Mouse (Mus musculus): ENCODE measurements around the gene Nptxr. TPM values are rescaled to one million over a fixed set of nuclear protein-coding genes. Genes with fewer than 3 reads are reported as not detected.

Gene Nptxr
- total and polyA plus RNA-seq, 3 experiments: 0.09 to 2.1 (median 0.14) TPM

DNA sequence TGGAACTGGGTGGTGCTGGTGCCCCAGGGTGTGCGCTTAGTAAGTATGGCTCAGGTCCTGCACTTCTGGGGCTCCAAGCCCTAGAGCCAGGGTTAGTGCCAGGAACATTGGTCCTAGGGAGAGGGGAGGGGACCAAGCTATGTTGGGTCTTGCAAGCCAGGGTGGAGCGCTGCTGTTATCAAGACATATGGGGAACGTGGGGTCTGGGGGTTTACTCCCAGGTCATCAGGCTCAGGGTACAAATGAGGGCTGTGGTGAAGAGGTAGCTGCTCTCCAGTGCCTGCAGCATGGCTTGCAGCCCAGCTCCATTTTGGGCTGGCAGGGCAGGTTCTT lies 51.2 kb downstream of the Nptxr start (continued):
- no peak for TF ChIP-seq ZC3H11A (IDR thresholded peaks at IDR 0.05; ENCODE audit: low read depth, low read length)

DNA sequence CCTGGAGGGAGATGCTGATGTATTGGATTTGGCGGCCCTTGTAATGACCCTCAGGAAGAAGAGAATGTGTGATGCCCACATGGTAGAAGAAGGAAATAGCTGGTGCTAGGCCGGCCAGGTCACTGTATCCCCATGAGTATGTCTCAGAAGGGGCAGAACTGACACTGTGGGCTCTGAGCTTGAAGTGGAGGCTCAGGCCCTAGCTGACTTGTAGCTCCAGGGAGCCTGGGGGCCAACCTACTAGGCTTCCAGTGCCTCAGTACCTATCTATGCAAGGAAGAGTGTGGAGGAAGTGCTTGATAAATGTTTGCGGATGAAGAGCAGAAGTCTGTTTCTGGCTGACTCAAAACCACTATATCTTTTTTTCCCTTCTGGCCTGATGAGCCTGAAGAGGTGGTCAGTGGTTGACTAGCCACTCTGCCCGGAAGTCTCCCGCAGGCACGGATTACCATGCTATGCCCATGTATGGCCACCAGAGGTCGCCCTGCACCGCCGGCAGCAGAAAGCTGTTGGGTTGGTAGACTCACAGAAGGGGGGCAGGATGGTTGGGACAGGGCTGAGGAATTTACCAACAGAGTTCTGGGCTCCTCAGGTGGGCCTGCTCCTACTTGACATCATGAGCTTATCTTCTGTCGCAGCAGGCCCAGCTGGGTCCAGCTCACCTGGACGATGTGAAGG lies 51.7 kb downstream of the Nptxr start:
- Histone ChIP-seq H3K4me1 (ENCODE audit: control insufficient read depth in 1 of 2, insufficient read depth in 2 of 2) (peaks cover 0 to 45% of the 10 kb centered on the region in 2 experiments; a peak in 2 of 4 replicates), H3K4me3 (replicated peaks in 1 of 3; ENCODE audit: low read depth in 2 of 3, low read length in 2 of 3, poor library complexity in 1 of 3) (no peak overlapping the region), H3K27ac (ENCODE audit: insufficient read depth, low read depth) (no peak overlapping the region), H3K9me3 (replicated peaks; ENCODE audit: low read length) (no peaks in the 10 kb centered on the region), H3K4me2 (ENCODE audit: insufficient read depth, low read depth, poor library complexity, severe bottlenecking) (no peak overlapping the region), H3K79me2 (replicated peaks; ENCODE audit: control insufficient read depth, extremely low read depth, insufficient read depth, poor library complexity, severe bottlenecking) (no peaks in the 10 kb centered on the region), H3K27me3 (replicated peaks) (no peaks in the 10 kb centered on the region), H3K36me3 (replicated peaks in 1 of 2; ENCODE audit: control insufficient read depth in 1 of 2, insufficient read depth in 1 of 2, low read length in 1 of 2) (peaks cover 0 to 28% of the 10 kb centered on the region in 2 experiments), H3K9ac (ENCODE audit: insufficient read depth, low read depth) (no peak overlapping the region)
- peak; percentile 49 for DNase-seq (ENCODE audit: extremely low read depth)
- TF ChIP-seq MEF2A (IDR thresholded peaks at IDR 0.05; ENCODE audit: borderline replicate concordance, low read depth, low read length) (no peak), RAD21 (IDR thresholded peaks at IDR 0.05; ENCODE audit: low read depth, low read length) (peak; percentile 89), ELF1 (IDR thresholded peaks at IDR 0.05; ENCODE audit: low read depth, low read length) (peak; percentile 86), USF2 (conservative IDR thresholded peaks at IDR 0.05; ENCODE audit: low read depth, low read length) (no peak), MAZ (IDR thresholded peaks at IDR 0.05; ENCODE audit: low read depth, low read length) (0 out of 2 replicates have a peak, but pooled peaks have one; percentile 47), ZC3H11A (IDR thresholded peaks at IDR 0.05; ENCODE audit: low read depth, low read length) (peak; percentile 44; the same call in 1 of the 2 replicates), BHLHE40 (IDR thresholded peaks at IDR 0.05; ENCODE audit: low read depth, low read length) (no peak), JUND (conservative IDR thresholded peaks at IDR 0.05; ENCODE audit: low read depth, low read length) (no peak), NELFE (IDR thresholded peaks at IDR 0.05; ENCODE audit: low read depth, low read length) (peak; percentile 21; the same call in 1 of the 2 replicates), SMC3 (IDR thresholded peaks at IDR 0.05; ENCODE audit: low read depth, low read length) (peak; percentile 89), CTCF (conservative IDR thresholded peaks at IDR 0.05 in 1 of 2, IDR thresholded peaks at IDR 0.05 in 1 of 2; ENCODE audit: low read depth in 2 of 2, low read length in 2 of 2) (peak; percentile 90 to 97), POLR2AphosphoS2 (IDR thresholded peaks at IDR 0.05; ENCODE audit: low read depth, low read length) (no peak), CHD1 (IDR thresholded peaks at IDR 0.05; ENCODE audit: low read depth, low read length) (no peak)
- in situ Hi-C loops (cut with MboI; ENCODE audit: low pct_ligation_motif_present, low pct_unique_long_range_greater_than_20kb, low sequenced_read_pairs): no loop called here
- dilution Hi-C loops (cut with MboI; ENCODE audit: extremely low pct_ligation_motif_present, extremely low pct_unique_long_range_greater_than_20kb, low sequenced_read_pairs): no loop called here

DNA sequence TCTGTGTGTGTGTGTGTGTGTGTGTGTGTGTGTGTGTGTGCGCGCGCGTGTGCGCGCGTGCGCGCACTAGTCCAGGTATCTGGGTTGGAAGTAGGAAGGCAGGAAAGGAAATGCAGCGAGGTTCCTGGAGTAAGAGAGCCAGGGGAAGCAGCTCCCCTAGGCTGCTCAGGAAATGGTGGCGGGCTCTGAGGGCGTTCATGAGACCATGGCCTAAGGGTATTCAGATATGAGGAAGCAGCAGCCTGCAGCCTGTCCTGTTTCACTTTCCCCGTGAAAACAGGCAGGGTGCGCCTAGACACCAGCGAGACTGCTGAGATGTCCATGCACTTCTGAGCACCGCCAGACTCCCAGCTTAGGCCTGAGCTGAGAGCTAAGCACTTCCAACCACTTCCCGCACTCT lies 52.8 kb downstream of the Nptxr start:
- TF ChIP-seq IRF4 (IDR thresholded peaks at IDR 0.05; ENCODE audit: low read depth, low read length) (no peak), MEF2A (IDR thresholded peaks at IDR 0.05; ENCODE audit: borderline replicate concordance, low read depth, low read length) (no peak), CTCF (conservative IDR thresholded peaks at IDR 0.05 in 1 of 2, IDR thresholded peaks at IDR 0.05 in 1 of 2; ENCODE audit: low read depth in 2 of 2, low read length in 2 of 2) (no peak), POLR2AphosphoS2 (IDR thresholded peaks at IDR 0.05; ENCODE audit: low read depth, low read length) (no peak), MYC (IDR thresholded peaks at IDR 0.05; ENCODE audit: low read depth, low read length) (no peak), ETS1 (conservative IDR thresholded peaks at IDR 0.05; ENCODE audit: low read depth, low read length) (no peak), ZNF384 (IDR thresholded peaks at IDR 0.05; ENCODE audit: low read depth, low read length) (no peak), RAD21 (IDR thresholded peaks at IDR 0.05; ENCODE audit: low read depth, low read length) (no peak), MAFK (IDR thresholded peaks at IDR 0.05; ENCODE audit: insufficient replicate concordance, low read length) (no peak), POLR2A (IDR thresholded peaks at IDR 0.05; ENCODE audit: low read depth, low read length) (no peak), TCF12 (IDR thresholded peaks at IDR 0.05; ENCODE audit: low read depth, low read length) (no peak), CHD1 (IDR thresholded peaks at IDR 0.05; ENCODE audit: low read depth, low read length) (no peak), E2F4 (IDR thresholded peaks at IDR 0.05; ENCODE audit: insufficient replicate concordance, low read depth, low read length) (no peak), TBP (conservative IDR thresholded peaks at IDR 0.05; ENCODE audit: low read depth, low read length) (no peak), RCOR1 (conservative IDR thresholded peaks at IDR 0.05; ENCODE audit: low read depth, low read length) (no peak), KAT2A (IDR thresholded peaks at IDR 0.05; ENCODE audit: insufficient replicate concordance, low read length) (no peak), ELF1 (IDR thresholded peaks at IDR 0.05; ENCODE audit: low read depth, low read length) (no peak), ZC3H11A (IDR thresholded peaks at IDR 0.05; ENCODE audit: low read depth, low read length) (no peak), PAX5 (IDR thresholded peaks at IDR 0.05; ENCODE audit: low read length) (no peak), USF2 (conservative IDR thresholded peaks at IDR 0.05; ENCODE audit: low read depth, low read length) (no peak)
- Histone ChIP-seq H3K27me3 (replicated peaks) (no peaks in the 10 kb centered on the region), H3K36me3 (replicated peaks in 1 of 2; ENCODE audit: control insufficient read depth in 1 of 2, insufficient read depth in 1 of 2, low read length in 1 of 2) (peaks cover 3 to 34% of the 10 kb centered on the region in 2 experiments), H3K4me1 (ENCODE audit: control insufficient read depth in 1 of 2, insufficient read depth in 2 of 2) (peaks cover 0 to 38% of the 10 kb centered on the region in 2 experiments; a peak in 2 of 4 replicates), H3K79me2 (replicated peaks; ENCODE audit: control insufficient read depth, extremely low read depth, insufficient read depth, poor library complexity, severe bottlenecking) (no peaks in the 10 kb centered on the region), H3K9me3 (replicated peaks; ENCODE audit: low read length) (no peaks in the 10 kb centered on the region), H3K4me2 (ENCODE audit: insufficient read depth, low read depth, poor library complexity, severe bottlenecking) (no peak overlapping the region), H3K9ac (ENCODE audit: insufficient read depth, low read depth) (no peak overlapping the region), H3K4me3 (replicated peaks in 1 of 3; ENCODE audit: low read depth in 2 of 3, low read length in 2 of 3, poor library complexity in 1 of 3) (no peak overlapping the region), H3K27ac (ENCODE audit: insufficient read depth, low read depth) (no peak overlapping the region)
- dilution Hi-C loops (cut with MboI; ENCODE audit: extremely low pct_ligation_motif_present, extremely low pct_unique_long_range_greater_than_20kb, low sequenced_read_pairs): no loop called here
- no peak for DNase-seq (ENCODE audit: extremely low read depth)
- in situ Hi-C loops (cut with MboI; ENCODE audit: low pct_ligation_motif_present, low pct_unique_long_range_greater_than_20kb, low sequenced_read_pairs): no loop called here

Measured in CH12.LX (cell line).